In genomic region chr5:143624449-143624848, GRCm38 (mm10) we compare ENCODE assay signal across 13 mouse cellular contexts. TPM values are rescaled to one million over a fixed set of nuclear protein-coding genes. Genes with fewer than 3 reads are reported as not detected.
A peak's percentile ranks its signal among the peaks of the same experiment; 100 is the strongest.
DNase-seq lines count a peak whose midpoint lies in the region; ATAC-seq and TF ChIP-seq lines count a peak whose summit lies in the region.
"Had no signal": no experiment of that assay in that cellular context is flagged by ENCODE, and none has a peak within 500 bp of the region (broad histone marks: within the 10 kb centered on the region; RNA-seq: fewer than 3 reads in every experiment).

No protein-coding gene starts in this region.

- no peak for TF ChIP-seq CTCF in forebrain, postnatal 0 days (IDR thresholded peaks at IDR 0.05; ENCODE audit: low read depth)
- TF ChIP-seq CTCF in midbrain, postnatal 0 days (IDR thresholded peaks at IDR 0.05) = no peak
- TF ChIP-seq CTCF in stomach, postnatal 0 days (IDR thresholded peaks at IDR 0.05; ENCODE audit: low read depth) = no peak

- no peak for DNase-seq in forebrain, postnatal 0 days
- DNase-seq in kidney, postnatal 14 days = no peak
- DNase-seq in midbrain, postnatal 0 days (ENCODE audit: low spot score) = no peak
- DNase-seq in midbrain, embryonic 10.5 days (ENCODE audit: low spot score) = no peak
- DNase-seq in stomach, postnatal 0 days (ENCODE audit: low spot score) = no peak
- DNase-seq in ovary, postnatal 36 days (ENCODE audit: low spot score) = no peak
- DNase-seq: adrenal gland, postnatal 10 days; cerebellum, adult 11 months; gastrocnemius, postnatal 36 days; thymus, postnatal 25 days had no signal

- H3K4me1 ChIP-seq in forebrain, postnatal 0 days (ENCODE audit: insufficient read depth) = peaks cover 20% of the 10 kb centered on the region; the same call in 1 of the 2 replicates
- H3K4me1 ChIP-seq in forebrain, embryonic 12.5 days = peaks cover 33% of the 10 kb centered on the region
- peaks cover 47% of the 10 kb centered on the region for H3K4me1 ChIP-seq in kidney, embryonic 14.5 days (ENCODE audit: control insufficient read depth, insufficient read depth, low read length)
- H3K4me1 ChIP-seq in midbrain, postnatal 0 days (ENCODE audit: insufficient read depth, low read length) = peaks cover 13% of the 10 kb centered on the region; the same call in 1 of the 2 replicates
- peaks cover 26% of the 10 kb centered on the region for H3K4me1 ChIP-seq in midbrain, embryonic 10.5 days
- peaks cover 4% of the 10 kb centered on the region; the same call in 1 of the 2 replicates for H3K4me1 ChIP-seq in stomach, postnatal 0 days (replicated peaks; ENCODE audit: control insufficient read depth, insufficient read depth)

- no peaks in the 10 kb centered on the region for H3K36me3 ChIP-seq in forebrain, postnatal 0 days (ENCODE audit: insufficient read depth)
- no peaks in the 10 kb centered on the region for H3K36me3 ChIP-seq in forebrain, embryonic 12.5 days (replicated peaks)
- H3K36me3 ChIP-seq in kidney, embryonic 14.5 days (ENCODE audit: control insufficient read depth, insufficient read depth, low read length) = no peaks in the 10 kb centered on the region
- H3K36me3 ChIP-seq in midbrain, postnatal 0 days (ENCODE audit: insufficient read depth, low read length) = no peaks in the 10 kb centered on the region
- H3K36me3 ChIP-seq in midbrain, embryonic 10.5 days = no peaks in the 10 kb centered on the region
- H3K36me3 ChIP-seq in stomach, postnatal 0 days (ENCODE audit: control insufficient read depth, insufficient read depth, low read length) = no peaks in the 10 kb centered on the region

- no peaks in the 10 kb centered on the region for H3K9me3 ChIP-seq in forebrain, postnatal 0 days (ENCODE audit: low read length)
- no peaks in the 10 kb centered on the region for H3K9me3 ChIP-seq in forebrain, embryonic 12.5 days
- no peaks in the 10 kb centered on the region for H3K9me3 ChIP-seq in kidney, embryonic 14.5 days (ENCODE audit: control insufficient read depth, low read length)
- no peaks in the 10 kb centered on the region for H3K9me3 ChIP-seq in midbrain, postnatal 0 days (ENCODE audit: low read length)
- H3K9me3 ChIP-seq in midbrain, embryonic 10.5 days (replicated peaks) = no peaks in the 10 kb centered on the region
- H3K9me3 ChIP-seq in stomach, postnatal 0 days (ENCODE audit: control insufficient read depth, low read length) = no peaks in the 10 kb centered on the region

- H3K9ac ChIP-seq in forebrain, postnatal 0 days = peak overlapping the region; percentile 88; the same call in 1 of the 2 replicates
- no peak overlapping the region for H3K9ac ChIP-seq in forebrain, embryonic 12.5 days
- H3K9ac ChIP-seq in kidney, embryonic 14.5 days (ENCODE audit: low read depth, low read length) = no peak overlapping the region
- no peak overlapping the region for H3K9ac ChIP-seq in midbrain, postnatal 0 days (replicated peaks; ENCODE audit: low read length, poor library complexity, severe bottlenecking)
- H3K9ac ChIP-seq in stomach, postnatal 0 days (ENCODE audit: low read length) = no peak overlapping the region

- H3K27me3 ChIP-seq in forebrain, postnatal 0 days (ENCODE audit: insufficient read depth, low read length) = no peaks in the 10 kb centered on the region
- no peaks in the 10 kb centered on the region for H3K27me3 ChIP-seq in forebrain, embryonic 12.5 days
- no peaks in the 10 kb centered on the region for H3K27me3 ChIP-seq in kidney, embryonic 14.5 days (ENCODE audit: control insufficient read depth, insufficient read depth, low read length)
- H3K27me3 ChIP-seq in midbrain, postnatal 0 days (ENCODE audit: insufficient read depth, low read length) = no peaks in the 10 kb centered on the region
- no peaks in the 10 kb centered on the region for H3K27me3 ChIP-seq in midbrain, embryonic 10.5 days (ENCODE audit: low read depth, poor library complexity, severe bottlenecking)
- no peaks in the 10 kb centered on the region for H3K27me3 ChIP-seq in stomach, postnatal 0 days (ENCODE audit: control insufficient read depth, insufficient read depth, low read length)

- H3K4me3 ChIP-seq in forebrain, postnatal 0 days (ENCODE audit: low read depth, low read length) = peak overlapping the region; percentile 88
- H3K4me3 ChIP-seq in forebrain, embryonic 12.5 days (replicated peaks) = no peak overlapping the region
- H3K4me3 ChIP-seq in kidney, embryonic 14.5 days (ENCODE audit: low read length) = peak overlapping the region; percentile 93; the same call in 1 of the 2 replicates
- 0 out of 2 replicates have a peak overlapping the region, but pooled peaks have one; percentile 76 for H3K4me3 ChIP-seq in midbrain, postnatal 0 days (ENCODE audit: low read depth, low read length)
- no peak overlapping the region for H3K4me3 ChIP-seq in midbrain, embryonic 10.5 days
- peak overlapping the region; percentile 94 for H3K4me3 ChIP-seq in stomach, postnatal 0 days (ENCODE audit: low read depth, low read length)

- no peak for ATAC-seq in forebrain, postnatal 0 days
- ATAC-seq in forebrain, embryonic 12.5 days (ENCODE audit: low FRiP score) = no peak
- no peak for ATAC-seq in kidney, embryonic 14.5 days (ENCODE audit: low FRiP score, low TSS enrichment)
- ATAC-seq in midbrain, postnatal 0 days (ENCODE audit: low FRiP score) = no peak
- ATAC-seq in stomach, postnatal 0 days (ENCODE audit: low FRiP score, low TSS enrichment) = no peak
- ATAC-seq: forebrain, embryonic 14.5 days had no signal

- peak overlapping the region; percentile 72 for H3K4me2 ChIP-seq in forebrain, postnatal 0 days (ENCODE audit: low read depth)
- no peak overlapping the region for H3K4me2 ChIP-seq in forebrain, embryonic 12.5 days
- H3K4me2 ChIP-seq in kidney, embryonic 14.5 days (replicated peaks; ENCODE audit: low read depth, low read length) = peak overlapping the region; percentile 53
- no peak overlapping the region for H3K4me2 ChIP-seq in midbrain, postnatal 0 days (ENCODE audit: low read depth, low read length, poor library complexity, severe bottlenecking)
- H3K4me2 ChIP-seq in stomach, postnatal 0 days (replicated peaks; ENCODE audit: low read depth) = peak overlapping the region; percentile 85; the same call in 1 of the 2 replicates

- WGBS in forebrain, postnatal 0 days = 85% methylated on average over 3 of the region's 3 CpGs
- WGBS in forebrain, embryonic 12.5 days = 88% methylated on average over 3 of the region's 3 CpGs
- WGBS in kidney, embryonic 14.5 days = 71% methylated on average over 3 of the region's 3 CpGs
- WGBS in midbrain, postnatal 0 days = 75% methylated on average over 3 of the region's 3 CpGs
- 88% methylated on average over 3 of the region's 3 CpGs for WGBS in midbrain, embryonic 10.5 days
- WGBS in stomach, postnatal 0 days = 42% methylated on average over 3 of the region's 3 CpGs

- no peak overlapping the region for H3K27ac ChIP-seq in forebrain, postnatal 0 days (ENCODE audit: low read depth, low read length)
- H3K27ac ChIP-seq in forebrain, embryonic 12.5 days = no peak overlapping the region
- no peak overlapping the region for H3K27ac ChIP-seq in kidney, embryonic 14.5 days (ENCODE audit: low read depth, low read length)
- H3K27ac ChIP-seq in midbrain, postnatal 0 days (ENCODE audit: low read depth, low read length) = no peak overlapping the region
- no peak overlapping the region for H3K27ac ChIP-seq in midbrain, embryonic 10.5 days (replicated peaks)
- H3K27ac ChIP-seq in stomach, postnatal 0 days (replicated peaks) = no peak overlapping the region

- TF ChIP-seq EP300 in stomach, postnatal 0 days (optimal IDR thresholded peaks at IDR 0.05) = no peak

RNA-seq across cellular contexts. Expression of gene Cyth3, which starts 2.2 kb away (rescaled TPM):
- total RNA-seq in forebrain, postnatal 0 days (2014; rRNA removed) = 63.4 and 72.4 TPM in 2 replicates
- 42.5 and 44.3 TPM in 2 replicates for polyA plus RNA-seq in forebrain, postnatal 0 days (2015; fragmentation: Nextera tagmentation; extraction: Ambion mirVana)
- 25.7 and 27.8 TPM in 2 replicates for polyA plus RNA-seq in forebrain, embryonic 12.5 days (2016; fragmentation: Nextera tagmentation; extraction: Ambion mirVana)
- polyA plus RNA-seq in kidney, embryonic 14.5 days (2014; fragmentation: Nextera tagmentation; extraction: Ambion mirVana) = 35.7 and 64.9 TPM in 2 replicates
- total RNA-seq in midbrain, postnatal 0 days (2014; rRNA removed) = 47.8 and 51.5 TPM in 2 replicates
- 34.1 and 35.4 TPM in 2 replicates for polyA plus RNA-seq in midbrain, postnatal 0 days (2015; fragmentation: Nextera tagmentation; extraction: Ambion mirVana)
- 28.1 and 31.7 TPM in 2 replicates for polyA plus RNA-seq in midbrain, embryonic 10.5 days (2016; fragmentation: Nextera tagmentation; extraction: Ambion mirVana)
- polyA plus RNA-seq in stomach, postnatal 0 days (2015; fragmentation: Nextera tagmentation; extraction: Ambion mirVana) = 32.7 and 34.6 TPM in 2 replicates

Comparison
In these comparisons a context has a peak if more than half of its experiments do, and no peak if none do; other contexts are left out.
1. H3K4me2 ChIP-seq: peak in forebrain, postnatal 0 days (single experiment), kidney, embryonic 14.5 days (single experiment) and stomach, postnatal 0 days (single experiment); none in forebrain, embryonic 12.5 days (single experiment) and midbrain, postnatal 0 days (single experiment).
2. H3K4me3 ChIP-seq: peak in forebrain, postnatal 0 days (single experiment), kidney, embryonic 14.5 days (single experiment), midbrain, postnatal 0 days (single experiment) and stomach, postnatal 0 days (single experiment); none in forebrain, embryonic 12.5 days (single experiment) and midbrain, embryonic 10.5 days (single experiment).